Mouse (Mus musculus) testis, adult 2 months (tissue): Measurements from ENCODE around the gene Vmn1r239-ps.

Source experiments
- CTCF ChIP-seq: fragments of 200-500 bp; IDR thresholded peaks from 2 replicates; pipeline ENCODE4 v1.5.1; 2012; ENCODE audit warnings: low read depth, mild to moderate bottlenecking, inconsistent platforms, low read length, moderate library complexity; ENCODE audit not compliant: control insufficient read depth, insufficient read depth, insufficient replicate concordance
- POLR2A ChIP-seq: fragments of 200-500 bp; IDR thresholded peaks from 2 replicates; pipeline ENCODE4 v1.6.1; 2012; ENCODE audit warnings: low read depth, mild to moderate bottlenecking, inconsistent platforms, low read length, moderate library complexity; ENCODE audit not compliant: control insufficient read depth

GRCm38 (mm10) chrX:147435400-147435799, 18.1 kb downstream of the Vmn1r239-ps start:
- TF ChIP-seq POLR2A (no peak), CTCF (no peak)
